ENCODE assay signal across 24 mouse cellular contexts in genomic region chr9:80791523-80791922, GRCm38 (mm10).
"Had no signal": no experiment of that assay in that cellular context is flagged by ENCODE, and none has a peak within 500 bp of the region (broad histone marks: within the 10 kb centered on the region; RNA-seq: fewer than 3 reads in every experiment).

No protein-coding gene starts in this region.

- H3K4me2 ChIP-seq: kidney, embryonic 15.5 days; limb, embryonic 12.5 days; limb, embryonic 15.5 days; liver, embryonic 11.5 days; lung, embryonic 14.5 days; midbrain, embryonic 11.5 days; neural tube, embryonic 13.5 days had no signal

- ATAC-seq: liver, postnatal 0 days; lung, postnatal 0 days had no signal

- H3K4me1 ChIP-seq: kidney, embryonic 15.5 days; limb, embryonic 12.5 days; limb, embryonic 15.5 days; neural tube, embryonic 13.5 days had no signal

- H3K27me3 ChIP-seq: kidney, embryonic 15.5 days; limb, embryonic 12.5 days; limb, embryonic 15.5 days; neural tube, embryonic 13.5 days had no signal

- H3K9ac ChIP-seq: kidney, embryonic 15.5 days; limb, embryonic 12.5 days; limb, embryonic 15.5 days; liver, embryonic 14.5 days; liver, postnatal 0 days; lung, embryonic 14.5 days; neural tube, embryonic 13.5 days had no signal

- H3K9me3 ChIP-seq: kidney, embryonic 15.5 days; limb, embryonic 12.5 days; limb, embryonic 15.5 days; neural tube, embryonic 13.5 days had no signal

- H3K36me3 ChIP-seq: kidney, embryonic 15.5 days; limb, embryonic 12.5 days; limb, embryonic 15.5 days; neural tube, embryonic 13.5 days had no signal

- DNase-seq: kidney, adult 11 months; kidney, adult 8-10 months; kidney, postnatal 10 days; kidney, postnatal 36 days; left cerebral cortex, postnatal 4 days; liver, postnatal 0 days; lung, embryonic 14.5 days; right cerebral cortex, adult 18-20 months; right cerebral cortex, postnatal 14 days; right cerebral cortex, postnatal 4 days; thymus, adult 2 months; thymus, postnatal 14 days; thymus, postnatal 4 days had no signal

- H3K4me3 ChIP-seq: kidney, embryonic 15.5 days; limb, embryonic 12.5 days; limb, embryonic 15.5 days; myocyte; neural tube, embryonic 13.5 days had no signal

- H3K27ac ChIP-seq: kidney, embryonic 15.5 days; limb, embryonic 12.5 days; limb, embryonic 15.5 days; liver, embryonic 14.5 days; macrophage; neural tube, embryonic 13.5 days; stomach, postnatal 0 days had no signal
